Mouse (Mus musculus) left cerebral cortex, adult 8-10 months (tissue): ENCODE measurements around the gene Rmnd5a. TPM values are rescaled to one million over a fixed set of nuclear protein-coding genes. Genes with fewer than 3 reads are reported as not detected.

Source experiments
- DNase-seq, 2 experiments: peaks; one replicate each; pipeline ENCODE4 v3.0.0; 2022; ENCODE audit warnings: low spot score in 2 of 2
- total RNA-seq, 4 experiments: library from RNA; stranded (reverse); gene quantifications; 2 replicates each; pipeline ENCODE4 v1.2.4; 2022

Rmnd5a gene
- total RNA-seq, 4 experiments from 2014 or later: 89.3 to 105 (median 98.4) TPM

- no peak for DNase-seq
Measured at GRCm38 (mm10) chr6:71372041-71372720, 68.3 kb downstream of the Rmnd5a start.

GRCm38 (mm10) chr6:71371085-71371605 is 69.3 kb downstream of the Rmnd5a start:
- DNase-seq: no peak

GRCm38 (mm10) chr6:71369416-71369815 is 71.0 kb downstream of the Rmnd5a start:
- DNase-seq: no peak

- DNase-seq: no peak
Measured at GRCm38 (mm10) chr6:71363995-71364394, 76.4 kb downstream of the Rmnd5a start.

GRCm38 (mm10) chr6:71361156-71361670 is 79.2 kb downstream of the Rmnd5a start:
- DNase-seq: no peak

DNA sequence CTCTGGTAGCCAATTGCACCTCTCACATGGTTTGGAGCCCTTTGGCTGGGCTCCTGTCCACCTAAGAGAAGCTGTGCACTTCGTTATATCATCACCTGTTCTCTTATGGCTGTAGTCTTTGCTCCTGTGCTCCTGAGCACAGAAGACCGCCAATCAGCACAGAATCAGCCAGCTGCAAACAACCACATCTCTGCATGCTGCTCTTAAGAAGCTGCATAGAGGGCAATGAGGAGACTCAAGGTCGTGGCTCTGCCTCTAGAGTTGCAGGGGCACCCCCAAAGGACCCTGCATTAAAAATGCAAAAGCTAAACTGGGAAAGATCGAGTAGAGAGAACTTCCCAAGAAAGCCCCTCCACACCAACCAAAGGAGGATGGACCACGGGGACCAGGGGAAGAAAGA is 79.7 kb downstream of the Rmnd5a start:
- no peak for DNase-seq

- DNase-seq: no peak
Measured at GRCm38 (mm10) chr6:71360221-71360620, 80.2 kb downstream of the Rmnd5a start.

- DNase-seq: no peak
Measured at GRCm38 (mm10) chr6:71357493-71357892, 82.9 kb downstream of the Rmnd5a start.

DNA sequence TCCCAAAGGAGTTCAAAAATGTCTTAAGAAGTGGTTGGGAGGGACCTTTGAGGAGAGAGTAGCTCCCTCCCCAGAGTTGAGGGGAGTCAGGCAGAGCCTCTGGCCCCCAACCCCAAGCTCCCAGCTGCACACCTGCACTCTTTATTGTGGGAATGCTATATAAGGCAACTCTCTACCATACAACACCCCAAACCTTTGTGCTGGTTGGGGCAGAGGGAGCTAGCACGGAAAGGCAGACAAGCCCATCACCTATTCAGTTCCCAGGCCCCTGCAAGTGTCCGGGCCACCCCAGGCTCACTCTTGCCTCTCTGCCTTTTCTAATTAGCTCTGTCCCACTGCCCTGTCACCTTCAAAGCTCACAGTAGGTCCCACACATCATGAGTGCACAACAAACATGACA is 86.7 kb downstream of the Rmnd5a start:
- no peak for DNase-seq

DNA sequence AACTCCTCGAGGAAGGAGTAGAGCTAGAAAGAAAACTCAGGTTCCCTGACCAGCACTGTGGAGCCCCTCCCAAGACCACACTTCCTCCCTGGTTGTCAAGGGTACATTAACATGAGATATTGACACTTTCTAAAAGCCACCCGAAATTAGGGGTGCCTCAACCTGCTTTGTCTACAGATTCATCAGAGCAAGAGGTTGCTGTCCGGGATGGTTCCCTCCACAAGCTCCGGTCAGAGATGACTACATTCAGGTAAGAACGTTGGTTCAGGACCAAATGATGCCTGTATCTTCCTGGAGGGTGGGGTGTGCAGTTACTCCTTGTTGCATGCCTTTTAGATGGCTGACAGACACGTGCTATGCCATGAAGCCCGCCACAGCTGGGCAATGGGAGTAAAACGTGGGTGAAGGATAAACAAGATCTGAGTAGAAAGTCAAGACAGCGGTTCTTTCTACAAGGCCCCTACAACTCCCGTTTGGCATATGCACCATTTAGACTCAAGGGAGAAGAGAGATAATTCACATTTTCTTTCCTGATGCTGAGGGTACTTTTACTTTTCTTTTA is 87.5 kb downstream of the Rmnd5a start:
- no peak for DNase-seq

- DNase-seq: no peak
Measured at GRCm38 (mm10) chr6:71352201-71352600, 88.2 kb downstream of the Rmnd5a start.

DNA sequence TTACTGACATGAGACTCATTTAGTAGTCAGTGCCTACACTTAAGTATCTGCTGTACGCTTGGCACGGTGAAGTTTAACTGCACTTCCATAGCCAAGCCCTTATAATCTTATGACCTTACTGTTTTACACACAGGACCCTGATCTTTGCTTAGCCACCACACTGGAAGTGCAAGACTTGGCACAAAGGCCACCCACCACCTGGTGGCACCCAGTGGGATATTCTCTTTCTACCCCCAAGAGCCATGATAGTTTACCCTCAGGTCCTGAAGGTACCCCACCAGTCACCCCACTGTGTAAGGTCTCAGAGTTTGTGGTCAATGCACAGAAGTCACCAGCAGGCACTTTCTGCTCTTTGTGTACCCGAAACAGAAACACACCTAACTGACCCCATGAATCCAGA is 89.2 kb downstream of the Rmnd5a start:
- DNase-seq: no peak

DNA sequence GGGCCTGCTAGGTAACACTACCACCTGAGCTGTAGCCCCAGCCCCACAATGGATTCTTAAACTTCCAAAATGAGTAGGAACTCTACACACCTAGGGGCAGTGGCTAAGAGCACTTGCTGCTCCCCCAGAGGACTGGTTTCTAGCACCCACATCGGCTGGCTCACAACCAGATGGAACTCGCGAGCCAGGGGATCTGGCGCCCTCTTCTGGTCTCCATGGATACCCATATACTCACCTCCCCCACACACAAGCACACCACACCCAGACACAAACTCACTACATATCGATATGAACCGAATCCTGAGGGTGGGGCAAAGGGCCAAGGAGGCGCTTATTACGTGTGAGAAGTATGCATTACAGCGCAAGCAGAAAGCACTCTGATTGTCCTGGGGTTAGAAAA is 92.4 kb downstream of the Rmnd5a start:
- DNase-seq: no peak

GRCm38 (mm10) chr6:71341179-71341578 is 99.3 kb downstream of the Rmnd5a start:
- no peak for DNase-seq

- no peak for DNase-seq
Measured at GRCm38 (mm10) chr6:71339351-71339750, 101.1 kb downstream of the Rmnd5a start.

- DNase-seq: no peak
Measured at GRCm38 (mm10) chr6:71338941-71339340, 101.5 kb downstream of the Rmnd5a start.

Other genes starting within 250 kb of the Rmnd5a start
- not detected for gene Fabp1, start 240.8 kb downstream of the Rmnd5a start, total RNA-seq
- 10 to 100 TPM; 17.5 to 20.5 (median 19.2) TPM for gene Krcc1, start 169.0 kb downstream of the Rmnd5a start, total RNA-seq
- 1 to 10 TPM in 1 of 4 experiments, under 1 TPM in 3; 0.27 to 1.7 (median 0.75) TPM for gene Smyd1, start 118.4 kb downstream of the Rmnd5a start, total RNA-seq
- gene Cd8b1, start 117.8 kb downstream of the Rmnd5a start, total RNA-seq: not detected
- gene Cd8a, start 67.2 kb downstream of the Rmnd5a start, total RNA-seq: under 1 TPM in 3 of 4 experiments, not detected in 1; 0.11 to 0.15 (median 0.13) TPM
- 10 to 100 TPM; 52.4 to 53.7 (median 53.5) TPM for gene Rnf103, start 53.3 kb upstream of the Rmnd5a start, total RNA-seq
- 100 to 1,000 TPM; 105 to 122 (median 109) TPM for gene Chmp3, start 103.2 kb upstream of the Rmnd5a start, total RNA-seq
- gene Kdm3a, start 192.4 kb upstream of the Rmnd5a start, total RNA-seq: 10 to 100 TPM; 49.7 to 56.4 (median 53.3) TPM